8 mouse cellular contexts compared by ENCODE assay signal in the genomic region with DNA sequence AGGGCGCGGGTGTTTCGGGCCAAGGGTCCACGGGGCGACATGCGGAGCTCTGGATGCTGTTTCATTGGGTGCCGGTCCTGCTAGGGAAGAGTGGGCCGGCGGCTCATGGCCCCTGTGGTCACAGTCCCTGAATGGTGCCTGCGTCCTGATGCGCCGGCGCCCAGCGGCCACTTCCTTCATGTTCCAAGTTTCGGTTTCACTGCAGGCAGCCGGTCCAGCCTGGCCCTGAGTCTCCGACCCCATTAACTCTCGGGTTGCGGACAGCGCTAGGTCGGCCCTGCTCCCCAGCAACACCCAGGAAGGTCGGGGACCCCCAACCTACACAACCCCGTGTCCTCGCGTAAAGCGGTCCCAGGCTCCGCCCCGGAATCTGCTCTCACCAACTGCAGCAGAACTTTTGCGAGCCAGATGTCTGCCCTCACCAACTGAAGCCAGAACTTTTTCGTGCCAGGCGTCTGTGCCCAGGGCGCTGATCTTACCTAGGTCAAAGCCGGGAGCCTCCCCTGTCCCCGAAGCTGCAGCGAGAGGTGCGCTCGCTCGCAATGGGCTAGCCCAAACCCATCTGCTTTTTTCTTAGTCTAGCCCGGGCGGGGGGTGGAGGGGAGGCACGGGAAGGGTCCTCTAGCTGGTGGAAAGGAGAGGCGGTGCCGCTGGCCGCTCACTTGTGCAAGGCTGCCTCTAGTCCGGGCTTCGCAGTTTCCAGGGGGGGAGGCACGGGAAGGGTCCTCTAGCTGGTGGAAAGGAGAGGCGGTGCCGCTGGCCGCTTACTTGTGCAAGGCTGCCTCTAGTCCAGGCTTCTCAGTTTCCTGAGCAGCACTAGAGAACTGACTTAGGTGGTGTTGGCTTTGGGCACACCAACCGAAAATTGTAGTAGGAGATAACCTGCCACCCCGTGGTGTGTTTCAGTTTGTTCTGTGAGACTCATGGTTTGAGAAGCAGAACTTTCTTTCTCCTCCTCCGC. TPM values are rescaled to one million over a fixed set of nuclear protein-coding genes. Genes with fewer than 3 reads are reported as not detected.
DNase-seq lines count a peak whose midpoint lies in the region; ATAC-seq and TF ChIP-seq lines count a peak whose summit lies in the region.

No protein-coding gene starts in this region.

- peak overlapping the region; percentile 72 for H3K9ac ChIP-seq in hindbrain, embryonic 16.5 days (ENCODE audit: low read depth, low read length)

- 2% methylated on average over 53 of the region's 53 CpGs for WGBS in hindbrain, embryonic 16.5 days

- TF ChIP-seq CTCF in left cerebral cortex, adult 2 months (IDR thresholded peaks at IDR 0.05) = no peak; the same call in 1 of the 2 replicates

- peak overlapping the region; percentile 67 for H3K27ac ChIP-seq in hindbrain, embryonic 16.5 days (ENCODE audit: low read depth, low read length)
- peak overlapping the region; percentile 88 for H3K27ac ChIP-seq in left cerebral cortex, adult 2 months

- peak overlapping the region; percentile 96 for H3K4me2 ChIP-seq in hindbrain, embryonic 16.5 days (ENCODE audit: low read length)

- ATAC-seq in common myeloid progenitor, adult 5-6 weeks (replicated peaks; ENCODE audit: low read depth, poor library complexity, severe bottlenecking) = peak; percentile 28
- ATAC-seq in hindbrain, embryonic 16.5 days = 0 out of 2 replicates have a peak, but pooled peaks have one; percentile 45

- peaks cover 52% of the 10 kb centered on the region for H3K27me3 ChIP-seq in hindbrain, embryonic 16.5 days (replicated peaks; ENCODE audit: control insufficient read depth, insufficient read depth, low read length)

- no peaks in the 10 kb centered on the region for H3K36me3 ChIP-seq in hindbrain, embryonic 16.5 days (ENCODE audit: control insufficient read depth, insufficient read depth, low read length)

- peak; percentile 23 for DNase-seq in R1 (ENCODE audit: low read depth, low spot score)
- DNase-seq in gastrocnemius, adult 8-10 months (ENCODE audit: low spot score in 2 of 2) = peak; percentile 65 to 75
- DNase-seq in left cerebral cortex, adult 2 months (ENCODE audit: extremely low spot score in 1 of 2, low spot score in 2 of 2) = peak; percentile 21 to 38
- DNase-seq in lung, postnatal 4 days = peak; percentile 82 to 86
- DNase-seq in retina, embryonic 14.5 days (ENCODE audit: low spot score) = peak; percentile 34
- DNase-seq in thymus, postnatal 36 days = peak; percentile 79 to 82

- peaks cover 21% of the 10 kb centered on the region for H3K4me1 ChIP-seq in hindbrain, embryonic 16.5 days (ENCODE audit: control insufficient read depth, insufficient read depth, low read depth, low read length)

- peak overlapping the region; percentile 62 for H3K4me3 ChIP-seq in hindbrain, embryonic 16.5 days (ENCODE audit: low read length)
- H3K4me3 ChIP-seq in left cerebral cortex, adult 2 months = peak overlapping the region; percentile 76

- H3K9me3 ChIP-seq in hindbrain, embryonic 16.5 days (ENCODE audit: control insufficient read depth, low read length) = no peaks in the 10 kb centered on the region

- intact Hi-C loops in left cerebral cortex, adult 2 months (cut with DNase I) = no loop called here

RNA-seq across cellular contexts. Expression of gene Rnf213, which starts 2.3 kb away (rescaled TPM):
- 74.5 and 78.2 TPM in 2 replicates for total RNA-seq in common myeloid progenitor, adult 5-6 weeks (2017)
- total RNA-seq in gastrocnemius, adult 8-10 months (2022) = 1 to 10 TPM; 4.5 to 7.0 (median 5.8) TPM
- polyA plus RNA-seq in hindbrain, embryonic 16.5 days (2015; fragmentation: Nextera tagmentation; extraction: Ambion mirVana) = 1.0 and 1.1 TPM in 2 replicates
- 1 to 10 TPM; 3.4 to 3.9 TPM for total RNA-seq in left cerebral cortex, adult 2 months (2021)

RNA-seq across cellular contexts. Expression of gene Slc26a11, which starts 35.2 kb away (rescaled TPM):
- 0.44 and 1.4 TPM in 2 replicates for total RNA-seq in common myeloid progenitor, adult 5-6 weeks (2017)
- total RNA-seq in gastrocnemius, adult 8-10 months (2022) = 1 to 10 TPM; 2.5 to 4.2 (median 3.0) TPM
- polyA plus RNA-seq in hindbrain, embryonic 16.5 days (2015; fragmentation: Nextera tagmentation; extraction: Ambion mirVana) = 7.5 and 8.0 TPM in 2 replicates
- 1 to 10 TPM; 3.9 TPM for total RNA-seq in left cerebral cortex, adult 2 months (2021)

RNA-seq across cellular contexts. Expression of gene Sgsh, which starts 35.2 kb away (rescaled TPM):
- total RNA-seq in common myeloid progenitor, adult 5-6 weeks (2017) = 4.3 and 6.7 TPM in 2 replicates
- 1 to 10 TPM; 2.3 to 3.8 (median 2.7) TPM for total RNA-seq in gastrocnemius, adult 8-10 months (2022)
- 3.6 and 5.2 TPM in 2 replicates for polyA plus RNA-seq in hindbrain, embryonic 16.5 days (2015; fragmentation: Nextera tagmentation; extraction: Ambion mirVana)
- total RNA-seq in left cerebral cortex, adult 2 months (2021) = 1 to 10 TPM; 4.6 to 5.0 TPM

Comparison
In these comparisons a context has a peak if more than half of its experiments do, and no peak if none do; other contexts are left out.
1. Peak in every context shown above with its lines: DNase-seq, ATAC-seq, H3K4me3 ChIP-seq and H3K27ac ChIP-seq.
2. DNase-seq: peak in every context shown above with its lines; median percentile 84 in lung, postnatal 4 days; 80 in thymus, postnatal 36 days; 70 in gastrocnemius, adult 8-10 months; 34 in retina, embryonic 14.5 days; 30 in left cerebral cortex, adult 2 months; 23 in R1.